Mouse (Mus musculus): Measurements from ENCODE around the gene Ssbp3.

Ssbp3 gene

DNA sequence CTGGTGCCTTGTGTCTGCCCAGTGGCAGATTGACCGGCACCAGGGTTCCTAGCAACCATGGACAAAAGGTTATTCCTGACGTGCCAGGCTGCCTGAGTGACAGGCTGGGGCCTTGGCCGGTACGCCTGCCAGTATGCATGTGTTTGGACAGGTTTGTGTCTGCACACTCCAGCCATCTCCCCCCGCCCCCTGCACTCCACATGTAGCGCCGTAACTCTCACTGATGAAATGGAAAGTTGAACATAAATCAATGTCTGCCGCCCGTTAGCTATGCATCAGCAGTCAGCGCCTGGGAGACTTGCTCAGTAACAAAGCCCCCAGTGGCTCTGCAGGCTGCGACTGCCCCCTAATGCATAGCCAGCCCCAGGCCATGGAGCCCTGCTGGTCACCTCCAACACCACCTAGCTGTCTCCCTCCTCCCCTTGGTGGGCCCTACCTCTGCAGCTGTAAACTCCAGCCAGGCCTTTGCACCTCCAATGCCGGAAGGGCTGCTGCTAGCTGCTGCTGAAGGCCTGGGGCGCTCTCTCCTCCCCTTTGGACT, 105.5 kb downstream of the Ssbp3 start:
- DNase-seq: peak; percentile 73 to 83

GRCm38 (mm10) chr4:107017257-107017656, 106.8 kb downstream of the Ssbp3 start:
- DNase-seq: no peak

GRCm38 (mm10) chr4:107018521-107018920, 108.0 kb downstream of the Ssbp3 start:
- no peak for DNase-seq

- DNase-seq: peak in 1 of 2 experiments; percentile 27
Observed at GRCm38 (mm10) chr4:107019027-107019426, 108.5 kb downstream of the Ssbp3 start.

- DNase-seq: no peak
Observed at GRCm38 (mm10) chr4:107020287-107021000, 109.9 kb downstream of the Ssbp3 start.

- no peak for DNase-seq
Observed at GRCm38 (mm10) chr4:107021464-107021863, 111.0 kb downstream of the Ssbp3 start.

GRCm38 (mm10) chr4:107024899-107025298, 114.4 kb downstream of the Ssbp3 start:
- no peak for DNase-seq

DNA sequence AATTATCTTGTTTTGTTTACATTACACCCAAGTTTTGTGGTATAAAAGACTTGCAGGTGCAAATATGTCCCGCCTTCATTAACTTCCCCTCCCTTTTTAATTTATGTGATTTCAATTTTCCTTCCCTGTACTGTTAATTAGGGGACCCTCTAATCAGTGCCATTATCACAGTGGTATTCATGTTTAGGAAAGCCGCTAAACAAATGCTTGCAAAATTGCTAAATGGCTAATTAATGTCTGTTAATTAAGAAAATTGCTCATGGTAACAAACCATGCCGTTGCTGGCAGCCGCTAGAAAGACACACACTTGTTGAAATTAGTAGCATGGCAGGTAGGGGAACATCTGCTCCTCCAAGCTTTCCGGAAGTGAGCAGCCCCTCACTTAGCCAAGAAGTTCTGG, 114.9 kb downstream of the Ssbp3 start:
- DNase-seq: no peak

GRCm38 (mm10) chr4:107026451-107026850, 116.0 kb downstream of the Ssbp3 start:
- DNase-seq: no peak

DNA sequence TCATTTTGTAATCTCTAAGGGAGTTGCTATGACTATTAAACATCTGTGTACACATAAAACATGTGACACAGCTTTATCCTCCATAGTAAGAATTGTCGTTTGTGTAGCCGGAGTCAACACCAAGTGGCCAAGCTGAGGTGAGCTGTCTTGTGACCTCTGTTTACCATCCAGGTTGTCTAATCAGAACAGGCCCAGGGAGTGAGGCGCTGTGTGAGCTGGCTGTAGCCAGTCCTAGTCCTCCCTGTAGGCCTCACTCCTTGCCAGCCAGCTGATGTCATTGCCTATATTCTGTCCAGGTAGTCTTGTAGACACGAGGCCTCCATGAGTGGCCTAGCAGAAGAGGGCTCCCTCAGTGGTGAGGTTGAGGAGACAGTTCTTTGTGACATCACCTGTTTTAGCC, 125.2 kb downstream of the Ssbp3 start:
- DNase-seq: no peak

DNA sequence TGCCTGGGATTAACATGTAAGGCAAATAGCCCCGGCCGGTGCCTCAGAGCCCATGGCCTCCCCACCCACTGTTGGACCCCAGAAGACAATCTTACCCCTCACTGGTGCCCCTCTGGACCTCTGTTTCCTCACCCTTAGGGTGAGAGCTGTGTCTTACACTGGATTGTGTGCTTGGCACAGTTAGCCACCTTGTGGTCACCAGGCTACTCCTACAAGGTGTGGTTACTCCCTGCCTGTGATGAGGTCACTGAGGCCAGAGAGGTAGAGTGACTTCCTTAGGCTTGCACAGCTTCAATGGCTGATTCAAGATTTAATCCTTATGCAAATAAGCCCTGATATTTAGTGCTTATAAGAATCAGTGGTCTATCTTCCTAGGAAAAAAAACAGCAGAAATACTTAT, 126.5 kb downstream of the Ssbp3 start:
- DNase-seq: no peak

DNA sequence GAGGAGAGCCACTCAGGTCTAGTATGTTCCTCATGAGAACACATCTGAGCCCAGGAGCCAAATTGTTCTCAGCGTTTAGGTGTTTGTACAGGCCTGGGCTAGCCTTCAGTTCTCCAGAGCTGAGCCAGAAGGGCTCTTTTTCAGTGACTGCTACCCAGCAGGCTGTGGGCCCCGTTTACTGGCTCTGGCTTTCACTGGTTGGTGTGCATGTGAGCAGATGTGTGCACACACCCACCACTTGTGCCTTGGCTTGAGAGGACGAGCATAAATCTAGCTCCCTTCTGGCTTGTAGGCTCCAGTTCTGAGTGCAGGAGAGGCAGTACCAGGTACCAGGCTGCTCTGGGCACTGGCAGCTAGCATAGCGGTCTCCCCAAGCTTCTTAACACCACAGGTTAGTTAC, 127.8 kb downstream of the Ssbp3 start:
- no peak for DNase-seq

- no peak for DNase-seq
Observed at GRCm38 (mm10) chr4:107039270-107039669, 128.8 kb downstream of the Ssbp3 start.

DNA sequence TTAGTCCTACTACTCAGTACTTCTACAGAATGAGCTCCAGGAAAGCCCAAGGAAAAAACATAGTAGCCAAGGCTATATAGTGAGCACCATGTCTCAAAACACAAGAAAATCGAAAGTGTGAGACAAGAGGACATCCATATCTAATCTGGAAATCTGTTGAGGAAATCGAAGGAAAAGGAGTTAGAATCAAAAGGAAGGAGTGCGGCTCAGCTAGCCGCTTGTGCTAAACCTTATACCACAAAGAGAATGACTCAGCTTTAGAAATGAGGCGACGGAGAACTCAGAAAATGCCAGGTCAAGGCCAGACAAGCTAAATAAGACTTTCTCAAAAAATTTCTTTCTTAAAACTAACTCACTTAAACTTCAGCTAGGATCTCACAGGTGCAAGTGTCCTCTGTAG, 131.8 kb downstream of the Ssbp3 start:
- no peak for DNase-seq

- no peak for DNase-seq
Observed at GRCm38 (mm10) chr4:107045188-107045587, 134.7 kb downstream of the Ssbp3 start.

DNA sequence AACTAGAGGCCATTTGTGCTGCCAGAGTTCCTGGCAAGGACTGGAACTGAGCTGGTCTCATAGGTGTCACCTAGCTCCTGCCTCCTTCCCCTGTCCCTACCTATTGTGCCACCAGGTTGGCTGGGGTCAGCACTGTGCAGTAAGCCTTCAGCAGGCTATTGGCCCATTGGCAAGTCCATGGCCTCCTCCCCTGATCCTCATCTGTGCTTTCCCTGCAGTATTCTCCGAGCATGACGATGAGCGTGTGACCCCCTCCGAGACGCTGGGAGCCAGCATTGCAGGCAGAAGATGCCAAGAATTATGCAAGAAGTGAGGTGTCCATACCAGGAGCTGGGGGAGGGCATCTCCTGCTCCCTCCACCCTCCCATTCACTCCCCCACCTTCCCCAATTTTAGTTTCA, 137.3 kb downstream of the Ssbp3 start:
- DNase-seq: no peak

GRCm38 (mm10) chr4:107048568-107049162, 138.2 kb downstream of the Ssbp3 start:
- DNase-seq: no peak

- DNase-seq: no peak
Observed at GRCm38 (mm10) chr4:107051889-107052288, 141.4 kb downstream of the Ssbp3 start.

- DNase-seq: peak in 1 of 2 experiments; percentile 29
Observed at GRCm38 (mm10) chr4:107052962-107053553, 142.6 kb downstream of the Ssbp3 start.

- no peak for DNase-seq
Observed at GRCm38 (mm10) chr4:107056088-107056487, 145.6 kb downstream of the Ssbp3 start.

- DNase-seq: no peak
Observed at GRCm38 (mm10) chr4:107058346-107058745, 147.8 kb downstream of the Ssbp3 start.

- no peak for DNase-seq
Observed at GRCm38 (mm10) chr4:107058781-107059180, 148.3 kb downstream of the Ssbp3 start.

GRCm38 (mm10) chr4:107061560-107061959, 151.1 kb downstream of the Ssbp3 start:
- no peak for DNase-seq

- no peak for DNase-seq
Observed at GRCm38 (mm10) chr4:107063214-107063613, 152.7 kb downstream of the Ssbp3 start.
